Mouse (Mus musculus) bone marrow, adult 2 months (tissue): ENCODE results near the gene Pcsk6. TPM values are rescaled to one million over a fixed set of nuclear protein-coding genes. Genes with fewer than 3 reads are reported as not detected.
"Not testable (repeated sequence)": the region's sequence is repeated elsewhere in the genome, so short reads cannot be mapped to it uniquely, and the experiment has no call there.

Experiments used
- H3K27ac ChIP-seq: fragments of 200-500 bp; 2 replicates; pipeline ENCODE4 v1.5.1; 2012; ENCODE audit warnings: low read depth, mild to moderate bottlenecking, control low read depth, inconsistent platforms, low read length; ENCODE audit not compliant: control insufficient read depth, poor library complexity, insufficient read depth
- H3K4me1 ChIP-seq: fragments of 200-500 bp; 2 replicates; pipeline ENCODE4 v1.6.1; 2011; ENCODE audit warnings: low read length; ENCODE audit not compliant: control insufficient read depth, insufficient read depth
- H3K4me3 ChIP-seq: fragments of 200-500 bp; replicated peaks from 2 replicates; pipeline ENCODE3; 2011; ENCODE audit warnings: mild to moderate bottlenecking, low read depth, low read length, control low read depth; ENCODE audit not compliant: control insufficient read depth
- CTCF ChIP-seq: fragments of 200-500 bp; IDR thresholded peaks from 2 replicates; pipeline ENCODE4 v1.5.1; 2011; ENCODE audit warnings: low read length, control low read depth; ENCODE audit not compliant: control insufficient read depth, insufficient read depth
- POLR2A ChIP-seq: fragments of 200-500 bp; IDR thresholded peaks from 2 replicates; pipeline ENCODE4 v1.6.1; 2011; ENCODE audit warnings: low read depth, mild to moderate bottlenecking, control low read depth, low read length, borderline replicate concordance; ENCODE audit not compliant: control insufficient read depth
- WGBS: fragments of 180-500 bp; shearing (Covaris S2); methylation state at CpG from one replicate; pipeline ENCODE4 v1.1.7; 2018; 5-methylcytosine and 5-hydroxymethylcytosine counted together
- polyA plus RNA-seq: library from polyadenylated mRNA; stranded (reverse); fragments of >200 nt; gene quantifications from 2 replicates; pipeline ENCODE4 v1.2.4, GENCODE M21; 2011; ENCODE audit warnings: low replicate concordance; ENCODE audit not compliant: missing spikeins, insufficient read depth, insufficient read length

Pcsk6 gene
- 0.34 and 5.3 TPM in 2 replicates for polyA plus RNA-seq

DNA sequence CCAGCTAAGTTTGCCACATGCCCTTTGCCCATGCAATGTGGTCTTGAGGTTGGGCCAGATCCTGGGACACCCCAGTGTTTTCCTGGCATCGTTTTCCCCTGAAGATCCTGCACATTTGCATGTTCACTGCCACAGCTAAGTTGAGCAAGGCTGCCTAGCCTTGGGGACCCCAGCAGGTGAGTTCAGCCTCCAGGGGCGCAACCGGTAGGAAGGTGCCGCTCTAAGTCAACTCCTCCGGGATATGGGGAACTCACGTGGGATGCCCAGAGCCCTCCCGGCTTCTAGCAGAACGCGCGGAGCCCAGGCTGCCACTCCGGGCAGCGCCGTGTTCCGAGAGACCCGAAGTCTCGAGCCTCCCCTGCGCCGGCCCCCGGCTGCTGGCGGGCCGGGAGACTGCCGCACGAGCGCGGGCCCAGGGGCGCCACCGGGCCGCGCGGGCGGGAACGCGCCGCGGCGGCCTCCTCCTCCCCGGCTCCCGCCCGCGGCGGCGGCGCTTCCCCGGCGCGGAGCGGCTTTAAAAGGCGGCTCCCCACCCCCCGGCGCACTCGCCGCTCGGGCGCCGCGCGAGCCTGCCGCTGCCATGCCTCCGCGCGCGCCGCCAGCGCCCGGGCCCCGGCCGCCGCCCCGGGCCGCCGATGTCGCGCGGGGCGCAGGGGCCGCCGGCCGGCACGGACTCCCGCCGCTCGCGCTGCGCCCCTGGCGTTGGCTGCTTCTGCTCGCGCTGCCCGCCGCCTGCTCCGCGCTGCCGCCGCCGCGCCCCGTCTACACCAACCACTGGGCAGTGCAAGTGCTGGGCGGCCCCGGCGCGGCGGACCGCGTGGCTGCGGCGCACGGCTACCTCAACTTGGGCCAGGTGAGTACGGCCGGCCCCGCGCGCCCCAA, at the start of gene Pcsk6:
Pcsk6 (plus strand) TSS at position 144 of the 882 bp plus-strand sequence.
- WGBS = 6% methylated on average over 111 of the region's 111 CpGs
- Histone ChIP-seq H3K27ac (no peak within 1 kb of the TSS), H3K4me3 (no peak within 1 kb of the TSS), H3K4me1 (no peaks in the 10 kb centered on the region)
- TF ChIP-seq CTCF (no peak), POLR2A (no peak)

- Histone ChIP-seq H3K27ac (no peak overlapping the region), H3K4me3 (no peak overlapping the region), H3K4me1 (no peaks in the 10 kb centered on the region)
- WGBS = 69% methylated on average over 8 of the region's 8 CpGs
- TF ChIP-seq CTCF = no peak
- TF ChIP-seq POLR2A = no peak
Observed at GRCm38 (mm10) chr7:65813611-65814212, 47.8 kb upstream of the Pcsk6 start.

DNA sequence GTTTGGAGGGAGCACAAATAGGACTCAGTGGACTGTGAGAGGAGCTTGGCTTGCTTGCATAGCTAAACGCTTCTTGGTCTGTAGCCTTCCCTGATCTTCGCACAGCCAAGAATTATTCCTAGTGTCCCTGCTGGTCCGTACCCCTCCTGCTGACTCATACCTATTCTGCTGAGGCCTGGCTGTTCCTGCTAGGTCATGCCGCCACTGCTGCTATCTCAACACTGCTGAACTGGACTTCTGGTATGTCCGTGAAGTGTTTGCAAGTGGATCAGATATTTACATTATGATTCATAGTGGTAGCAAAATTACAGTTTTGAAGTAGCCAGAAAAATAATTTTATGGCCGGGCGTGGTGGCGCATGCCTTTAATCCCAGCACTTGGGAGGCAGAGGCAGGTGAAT, 44.0 kb upstream of the Pcsk6 start:
- Histone ChIP-seq H3K4me1 (no peaks in the 10 kb centered on the region), H3K4me3 (no peak overlapping the region), H3K27ac (no peak overlapping the region)
- 81% methylated on average over 8 of the region's 8 CpGs for WGBS
- TF ChIP-seq POLR2A (no peak), CTCF (no peak)

DNA sequence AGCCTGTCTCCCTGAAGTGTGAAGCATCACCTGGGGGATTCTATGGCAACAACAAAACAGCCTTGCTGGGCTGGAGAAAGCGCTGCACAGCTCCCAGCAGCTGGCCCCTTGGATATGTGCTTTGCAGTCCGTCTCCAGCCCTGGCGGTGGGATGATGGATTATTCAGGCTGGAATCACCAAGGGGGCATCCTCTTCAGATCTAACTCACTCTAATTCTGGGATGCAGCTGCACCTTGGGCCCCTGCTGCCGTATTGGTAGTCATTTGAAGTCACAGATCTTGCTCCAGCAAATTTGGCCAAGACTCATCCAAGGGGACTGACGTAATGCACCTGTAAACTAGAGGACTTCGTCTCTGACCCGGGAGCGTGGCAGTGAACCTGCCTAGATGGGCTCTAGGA, 41.1 kb upstream of the Pcsk6 start:
- H3K27ac ChIP-seq = no peak overlapping the region
- H3K4me1 ChIP-seq = no peaks in the 10 kb centered on the region
- TF ChIP-seq POLR2A = no peak
- TF ChIP-seq CTCF = no peak
- no peak overlapping the region for H3K4me3 ChIP-seq
- 77% methylated on average over 8 of the region's 8 CpGs for WGBS

- not testable (repeated sequence) for H3K4me1 ChIP-seq, H3K27ac ChIP-seq, H3K4me3 ChIP-seq
- WGBS = 80% methylated on average over 4 of the region's 4 CpGs
Observed at GRCm38 (mm10) chr7:65821901-65822300, 39.6 kb upstream of the Pcsk6 start.

GRCm38 (mm10) chr7:65822506-65823119, 38.9 kb upstream of the Pcsk6 start:
- 20% methylated on average over 2 of the region's 2 CpGs for WGBS

DNA sequence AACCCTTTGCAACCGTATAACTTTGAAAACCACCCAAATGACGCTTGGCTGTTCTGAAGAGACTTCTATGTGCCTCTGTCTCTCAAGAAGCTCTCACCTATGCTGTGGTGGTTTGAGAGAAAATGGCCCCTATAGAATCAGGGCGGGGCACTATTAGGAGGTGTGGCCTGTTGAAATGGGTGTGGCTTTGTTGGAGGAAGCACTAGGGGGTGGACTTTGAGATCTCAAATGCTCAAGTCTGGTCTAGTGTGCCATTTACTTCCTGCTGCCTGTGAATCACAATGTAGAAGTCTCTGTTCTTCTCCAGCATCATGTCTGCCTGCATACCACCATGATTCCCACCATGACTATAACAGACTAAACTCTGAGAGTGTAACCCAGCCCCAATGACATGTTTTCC, 21.8 kb upstream of the Pcsk6 start:
- WGBS = 88% methylated on average over 3 of the region's 3 CpGs
- Histone ChIP-seq H3K4me3 (no peak overlapping the region), H3K27ac (no peak overlapping the region), H3K4me1 (no peaks in the 10 kb centered on the region)
- no peak for TF ChIP-seq CTCF
- TF ChIP-seq POLR2A = no peak

More at GRCm38 (mm10) chr7:65822506-65823119, 38.9 kb upstream of the Pcsk6 start:
- Histone ChIP-seq H3K27ac (no peak overlapping the region), H3K4me3 (no peak overlapping the region), H3K4me1 (no peaks in the 10 kb centered on the region)
- TF ChIP-seq POLR2A (no peak), CTCF (no peak)

- TF ChIP-seq POLR2A (no peak), CTCF (no peak)
- no peak overlapping the region for H3K4me3 ChIP-seq
- H3K27ac ChIP-seq = no peak overlapping the region
- H3K4me1 ChIP-seq = no peaks in the 10 kb centered on the region
- 45% methylated on average over 2 of the region's 2 CpGs for WGBS
Observed at GRCm38 (mm10) chr7:65843210-65843609, 18.3 kb upstream of the Pcsk6 start.
